Mouse (Mus musculus): ENCODE results near the gene Ninj2. TPM values are rescaled to one million over a fixed set of nuclear protein-coding genes. Genes with fewer than 3 reads are reported as not detected.

Ninj2 gene
- not detected in 2 replicates for polyA plus RNA-seq (2012; ENCODE audit: low replicate concordance)

DNA sequence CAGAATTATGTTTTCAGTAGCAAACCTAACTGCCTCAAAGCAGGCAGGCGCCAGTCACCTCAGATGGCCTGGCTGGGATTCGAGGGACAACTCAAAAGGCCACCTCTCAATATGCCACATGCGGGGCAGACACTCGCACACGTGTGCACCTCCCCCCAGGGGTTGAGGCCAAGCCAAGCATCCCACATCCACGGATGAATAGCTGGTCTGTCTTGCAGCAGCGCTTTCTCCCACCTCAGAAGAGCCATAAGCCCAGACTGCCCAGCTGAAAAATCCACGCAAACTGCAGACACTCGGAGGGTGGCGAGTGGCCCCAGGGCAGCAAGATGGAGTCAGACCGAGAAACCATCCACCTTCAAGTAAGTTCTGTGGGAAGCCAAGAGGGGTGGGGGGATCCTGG is at the start of gene Ninj2:
TSS of gene Ninj2 (plus strand) at position 251 of the 400 bp plus-strand sequence.

Other genes with a start within 250 kb of the Ninj2 start
- gene Erc1, start 245.2 kb upstream of the Ninj2 start, polyA plus RNA-seq (2012; ENCODE audit: low replicate concordance), result 1.0 and 1.8 TPM in 2 replicates
- gene Rad52, start 190.7 kb upstream of the Ninj2 start, polyA plus RNA-seq (2012; ENCODE audit: low replicate concordance), result 33.3 and 70.6 TPM in 2 replicates
- gene Wnk1, start 54.7 kb upstream of the Ninj2 start, polyA plus RNA-seq (2012; ENCODE audit: low replicate concordance), result 74.9 and 82.3 TPM in 2 replicates
- not detected in 2 replicates for gene D330020A13Rik, start 201.0 kb downstream of the Ninj2 start, polyA plus RNA-seq (2012; ENCODE audit: low replicate concordance)
- 0.08 and 0.09 TPM in 2 replicates for gene B4galnt3, start 201.2 kb downstream of the Ninj2 start, polyA plus RNA-seq (2012; ENCODE audit: low replicate concordance)